Mouse (Mus musculus): ENCODE data around the gene Icosl.
"Not testable (repeated sequence)": the region's sequence is repeated elsewhere in the genome, so short reads cannot be mapped to it uniquely, and the experiment has no call there.

Icosl gene

DNA sequence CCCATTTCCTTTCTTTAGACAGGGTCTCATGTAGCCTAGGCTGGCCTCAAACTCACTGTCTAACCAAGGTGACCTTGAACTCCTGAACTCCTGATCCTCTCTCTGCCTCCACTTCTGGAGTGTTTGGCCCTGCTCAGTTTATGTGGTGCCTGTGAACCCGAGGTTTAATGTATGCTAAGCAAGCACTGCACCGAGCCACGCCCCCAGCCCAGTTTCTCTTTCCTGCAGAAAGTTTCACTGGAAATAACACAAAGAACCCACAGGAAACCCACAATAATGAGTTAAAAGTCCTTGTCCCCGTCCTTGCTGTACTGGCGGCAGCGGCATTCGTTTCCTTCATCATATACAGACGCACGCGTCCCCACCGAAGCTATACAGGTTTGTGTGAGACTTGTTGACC is 5.9 kb downstream of the Icosl start:
- DNase-seq (ENCODE audit: low read depth, low spot score) = no peak

DNA sequence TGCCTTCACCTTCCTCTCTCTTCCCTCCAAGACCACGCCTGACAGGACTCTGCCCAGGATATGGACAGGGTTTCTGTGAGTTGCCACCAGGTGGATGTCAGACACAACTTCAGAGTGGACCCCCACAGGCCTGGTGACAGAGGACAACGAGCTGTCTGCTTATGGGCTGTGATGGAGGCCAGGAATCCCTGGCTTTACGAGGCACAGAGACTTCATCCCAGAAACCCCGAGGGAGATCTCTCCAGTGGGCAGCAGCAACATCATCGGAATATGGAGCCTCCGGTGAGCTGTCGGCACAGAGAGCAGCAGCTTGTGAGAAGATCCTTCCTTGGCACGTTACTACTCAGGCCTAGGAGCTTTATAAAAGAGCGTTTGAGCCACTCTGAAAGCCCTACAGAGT is 8.8 kb downstream of the Icosl start:
- DNase-seq (ENCODE audit: low read depth, low spot score) = no peak

- no peak for DNase-seq (ENCODE audit: low read depth, low spot score)
Measured at GRCm38 (mm10) chr10:78078276-78078675, 9.2 kb downstream of the Icosl start.

DNA sequence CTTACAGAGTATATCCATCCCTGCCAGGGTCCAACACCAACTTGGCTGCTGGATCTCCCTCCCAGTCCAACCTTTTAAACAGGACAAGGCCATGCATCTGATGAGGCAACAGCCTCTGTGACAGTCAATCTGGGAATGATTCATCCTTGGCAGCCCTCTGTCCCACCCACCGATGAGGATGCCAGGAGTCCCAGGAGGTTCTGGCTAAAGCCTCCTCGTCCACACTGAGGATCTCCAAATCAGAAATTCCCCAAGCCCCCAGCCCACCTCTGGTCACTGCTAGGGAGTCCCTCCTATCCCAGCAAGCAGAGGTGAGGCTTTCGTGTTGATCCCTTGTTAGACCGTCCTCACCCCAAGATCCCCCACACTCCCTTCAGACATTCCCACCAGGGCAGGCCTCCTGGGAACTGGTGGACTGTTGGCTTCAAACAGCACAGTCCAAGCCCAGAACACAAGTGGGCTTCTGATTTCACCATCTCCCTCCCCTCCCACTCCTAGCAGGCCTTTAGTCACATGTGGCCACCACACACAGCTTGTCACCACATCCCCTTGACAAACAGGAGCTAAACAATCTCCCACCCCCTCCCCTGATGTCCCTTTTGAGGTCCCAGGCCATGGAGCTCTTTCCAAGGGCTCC is 11.0 kb downstream of the Icosl start:
- no peak for DNase-seq (ENCODE audit: low read depth, low spot score)

- no peak for DNase-seq (ENCODE audit: low read depth, low spot score)
Measured at GRCm38 (mm10) chr10:78084073-78084472, 15.0 kb downstream of the Icosl start.

GRCm38 (mm10) chr10:78085711-78086110 is 16.6 kb downstream of the Icosl start:
- no peak for DNase-seq (ENCODE audit: low read depth, low spot score)

- DNase-seq (ENCODE audit: low read depth, low spot score) = no peak
Measured at GRCm38 (mm10) chr10:78086444-78087061, 17.5 kb downstream of the Icosl start.

GRCm38 (mm10) chr10:78087101-78087511 is 18.0 kb downstream of the Icosl start:
- peak; percentile 53 for DNase-seq (ENCODE audit: low read depth, low spot score)

GRCm38 (mm10) chr10:78090246-78090645 is 21.1 kb downstream of the Icosl start:
- no peak for DNase-seq (ENCODE audit: low read depth, low spot score)

DNA sequence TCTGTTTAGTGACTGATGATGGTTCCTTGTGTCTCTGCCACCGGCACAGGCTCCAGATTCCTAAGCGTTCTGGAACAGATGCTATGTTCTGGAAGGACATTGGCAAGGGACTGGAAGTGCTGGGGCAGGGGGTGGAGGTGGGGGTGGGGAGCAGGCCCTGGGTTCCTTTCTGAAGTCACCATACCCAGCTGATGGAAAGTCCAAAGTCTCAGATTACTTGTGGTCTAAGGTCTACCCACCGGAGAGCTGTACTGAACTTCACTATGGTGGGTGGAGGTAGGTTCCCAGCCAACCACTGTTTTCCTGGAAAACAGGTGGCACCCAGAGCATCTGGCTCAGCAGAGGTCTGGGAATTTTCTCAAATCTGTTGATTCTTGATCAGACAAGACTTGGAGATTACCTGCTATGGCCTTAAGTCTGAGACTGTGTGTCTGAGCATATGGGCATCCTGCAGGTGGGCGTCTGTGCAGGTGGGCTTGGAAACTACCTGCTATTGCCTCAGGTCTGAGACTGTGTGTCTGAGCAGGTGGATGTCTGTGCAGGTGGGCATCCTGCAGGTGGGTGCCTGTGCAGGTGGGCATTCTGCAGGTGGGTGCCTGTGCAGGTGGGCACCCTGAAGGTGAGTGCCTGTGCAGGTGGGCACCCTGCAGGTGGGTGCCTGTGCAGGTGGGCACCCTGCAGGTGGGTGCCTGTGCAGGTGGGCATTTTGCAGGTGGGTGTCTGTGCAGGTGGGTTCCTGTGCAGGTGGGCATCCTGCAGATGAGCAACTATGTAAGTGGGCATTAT is 21.8 kb downstream of the Icosl start:
- DNase-seq (ENCODE audit: low read depth, low spot score) = peak; percentile 31

DNA sequence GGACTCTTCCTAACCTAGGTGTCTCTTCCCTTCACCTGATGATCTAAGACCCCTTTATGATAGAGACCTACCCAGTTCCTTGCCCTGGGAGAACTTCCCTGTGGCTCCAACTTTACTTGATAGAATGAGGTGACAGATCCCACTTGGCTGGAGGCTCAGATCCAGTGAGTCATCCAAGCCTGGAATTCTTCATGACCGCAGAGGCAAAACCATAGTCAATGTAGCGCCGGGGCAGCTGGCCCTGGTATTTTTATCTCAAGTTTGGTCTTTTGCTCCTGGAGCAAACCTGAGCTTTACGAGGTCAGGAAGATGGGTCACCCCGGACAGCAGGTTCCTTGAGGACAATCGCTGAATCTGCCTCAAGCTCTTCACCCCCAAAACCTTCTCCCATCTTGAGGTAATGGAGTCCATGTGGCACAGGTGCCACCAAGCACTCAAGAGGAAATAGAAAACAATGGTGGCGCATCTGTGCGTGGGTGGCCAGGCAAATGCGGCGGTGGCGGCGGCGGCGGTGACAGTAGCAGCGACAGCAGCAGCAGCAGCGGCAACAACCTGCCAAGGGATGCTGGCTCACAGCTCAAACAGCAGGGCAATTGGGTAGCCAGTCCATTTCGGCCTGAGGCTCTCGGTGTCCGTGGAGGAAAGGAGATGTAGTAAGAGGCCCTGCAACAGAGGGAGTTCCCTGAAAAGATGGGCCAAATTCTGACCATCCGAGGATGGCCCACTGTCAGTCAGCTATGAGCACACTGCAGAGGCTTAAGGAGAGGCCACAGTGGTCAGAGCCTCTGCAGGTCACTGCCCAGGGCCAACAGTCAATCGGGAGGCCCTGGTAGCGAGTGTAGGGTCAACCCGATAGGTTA is 23.0 kb downstream of the Icosl start:
- peak; percentile 29 for DNase-seq (ENCODE audit: low read depth, low spot score)

DNA sequence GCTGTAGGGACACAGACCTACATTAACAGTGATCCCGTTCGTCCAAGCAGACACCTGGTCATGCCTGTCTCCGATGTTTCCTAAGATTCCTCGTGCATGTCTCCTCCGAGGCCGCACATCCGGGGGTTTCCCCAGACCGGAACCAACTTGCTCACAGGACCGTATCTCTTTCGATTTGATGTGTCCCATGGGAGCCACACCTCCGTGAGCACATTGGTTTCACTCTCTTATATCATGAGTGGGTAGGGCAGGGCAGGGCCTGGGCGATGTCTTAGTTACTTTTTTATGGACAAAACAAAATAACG is 23.6 kb downstream of the Icosl start:
- no peak for DNase-seq (ENCODE audit: low read depth, low spot score)

DNA sequence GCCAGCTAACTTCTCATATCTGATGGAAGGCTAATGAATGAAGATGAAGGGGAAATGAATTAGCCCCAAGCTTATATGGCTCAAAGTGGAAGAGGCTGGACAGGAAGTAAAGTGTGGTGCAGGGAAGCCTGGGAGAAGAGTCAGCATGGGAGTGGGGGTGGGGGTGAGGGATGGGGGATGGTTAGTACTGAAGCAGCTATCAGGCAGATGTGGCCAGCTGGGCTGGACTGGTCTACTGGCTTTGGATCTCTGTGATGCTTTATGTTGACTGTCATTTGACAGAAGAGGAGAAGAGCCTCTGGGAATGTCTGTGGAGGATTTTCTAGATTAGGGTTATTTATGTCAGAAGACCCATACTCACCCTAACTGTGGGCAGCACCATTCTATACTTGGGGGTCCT is 26.1 kb downstream of the Icosl start:
- DNase-seq (ENCODE audit: low read depth, low spot score) = no peak

- DNase-seq (ENCODE audit: low read depth, low spot score) = no peak
Measured at GRCm38 (mm10) chr10:78095954-78096931, 27.1 kb downstream of the Icosl start.

DNA sequence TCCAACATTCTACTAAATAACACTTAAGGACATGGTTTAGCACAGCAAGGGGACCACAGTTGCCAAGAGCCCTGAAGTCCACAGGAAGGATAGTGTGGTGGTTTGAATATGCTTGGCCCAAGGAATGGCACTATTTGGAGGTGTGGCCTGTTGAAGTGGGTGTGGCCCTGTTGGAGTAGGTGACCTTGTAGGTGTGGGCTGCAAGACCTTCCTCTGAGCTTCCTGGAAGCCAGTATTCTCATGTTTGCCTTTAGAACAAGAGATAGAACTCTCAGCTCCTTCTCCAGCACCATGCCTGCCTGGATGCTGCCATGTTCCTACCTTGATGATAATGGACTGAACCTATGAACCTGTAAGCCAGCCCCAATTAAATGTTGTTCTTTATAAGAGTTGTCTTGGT is 30.8 kb downstream of the Icosl start:
- not testable (repeated sequence) for DNase-seq (ENCODE audit: low read depth, low spot score)

GRCm38 (mm10) chr10:78100989-78101780 is 32.1 kb downstream of the Icosl start:
- DNase-seq (ENCODE audit: low read depth, low spot score) = peak; percentile 41

DNA sequence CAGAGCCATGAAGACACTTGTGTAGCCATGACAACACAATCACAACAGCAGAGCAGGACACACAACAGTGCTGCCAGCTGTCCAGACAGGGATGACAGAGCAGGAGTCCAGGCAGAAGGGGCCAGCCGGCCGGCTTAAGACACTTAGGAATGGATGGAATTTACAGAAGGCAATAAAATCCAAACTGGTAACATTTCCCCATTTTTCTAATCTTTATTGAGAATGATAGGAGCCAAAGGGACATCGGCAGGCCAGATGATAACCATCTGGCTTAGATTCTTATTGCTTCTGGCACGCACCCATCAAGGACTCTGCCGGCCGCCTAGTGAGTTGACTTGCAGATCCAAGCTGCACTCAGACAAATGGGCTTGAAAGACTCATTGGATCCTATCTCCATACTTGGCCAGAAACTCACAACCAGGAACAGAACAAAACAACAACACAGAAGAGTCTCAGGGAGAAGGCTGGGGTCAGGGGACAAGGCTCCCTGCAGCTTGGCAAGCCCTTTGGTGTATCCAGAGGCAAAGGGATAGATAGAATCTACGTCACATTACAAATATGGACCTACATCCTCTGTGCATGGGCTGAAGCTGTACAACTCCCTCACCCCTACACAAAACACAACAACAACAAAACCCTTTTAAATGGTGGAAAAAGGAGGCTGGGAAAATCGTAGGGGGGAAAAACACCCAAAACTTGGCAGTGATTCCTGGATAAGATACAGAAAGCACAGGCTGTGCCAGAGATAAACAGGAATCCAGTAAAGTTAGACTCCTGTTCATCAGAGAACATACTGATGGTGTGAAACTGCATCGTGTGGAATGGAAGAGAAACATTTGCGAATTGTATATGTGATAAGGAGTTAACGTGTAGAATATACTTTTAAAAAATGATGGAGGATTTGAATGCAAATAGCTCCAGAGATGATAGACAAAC is 35.7 kb downstream of the Icosl start:
- peak; percentile 63 for DNase-seq (ENCODE audit: low read depth, low spot score)

- DNase-seq (ENCODE audit: low read depth, low spot score) = peak; percentile 82
Measured at GRCm38 (mm10) chr10:78105548-78105947, 36.4 kb downstream of the Icosl start.

DNA sequence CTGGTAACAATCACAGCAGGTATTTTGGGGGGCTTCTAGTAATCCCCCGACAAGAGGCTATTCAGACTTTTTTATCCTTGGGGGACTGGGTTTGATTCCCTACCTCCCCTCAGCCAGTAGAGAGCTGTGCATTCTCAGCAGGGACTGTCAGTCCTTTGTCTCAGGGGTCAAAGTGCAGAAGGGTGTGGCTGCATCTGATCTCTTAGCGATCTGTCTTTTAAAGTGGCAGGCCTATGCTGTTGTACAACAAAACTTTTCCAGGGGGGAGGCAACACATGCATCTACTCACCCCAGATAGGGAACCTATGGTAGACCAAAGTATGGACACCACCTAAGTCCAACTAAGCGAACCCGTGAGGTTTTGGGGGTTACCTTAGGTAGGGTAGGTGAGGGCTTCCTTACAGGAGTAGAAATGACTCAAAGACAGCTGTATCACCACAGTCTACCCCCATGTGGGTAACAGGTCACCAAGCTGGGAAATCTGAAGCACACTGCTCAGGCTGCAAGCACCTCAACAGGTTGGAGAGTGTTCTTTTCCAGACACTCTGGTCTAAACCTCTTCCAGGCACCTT is 45.5 kb downstream of the Icosl start:
- no peak for DNase-seq (ENCODE audit: low read depth, low spot score)

Measured in brain, adult 2 months (tissue).